Mouse (Mus musculus): ENCODE data around the gene Gm45717. TPM values are rescaled to one million over a fixed set of nuclear protein-coding genes. Genes with fewer than 3 reads are reported as not detected.
A peak's percentile ranks its signal among the peaks of the same experiment; 100 is the strongest.

The Gm45717 gene
- total RNA-seq, 2 experiments from 2014 or later = not detected

DNA sequence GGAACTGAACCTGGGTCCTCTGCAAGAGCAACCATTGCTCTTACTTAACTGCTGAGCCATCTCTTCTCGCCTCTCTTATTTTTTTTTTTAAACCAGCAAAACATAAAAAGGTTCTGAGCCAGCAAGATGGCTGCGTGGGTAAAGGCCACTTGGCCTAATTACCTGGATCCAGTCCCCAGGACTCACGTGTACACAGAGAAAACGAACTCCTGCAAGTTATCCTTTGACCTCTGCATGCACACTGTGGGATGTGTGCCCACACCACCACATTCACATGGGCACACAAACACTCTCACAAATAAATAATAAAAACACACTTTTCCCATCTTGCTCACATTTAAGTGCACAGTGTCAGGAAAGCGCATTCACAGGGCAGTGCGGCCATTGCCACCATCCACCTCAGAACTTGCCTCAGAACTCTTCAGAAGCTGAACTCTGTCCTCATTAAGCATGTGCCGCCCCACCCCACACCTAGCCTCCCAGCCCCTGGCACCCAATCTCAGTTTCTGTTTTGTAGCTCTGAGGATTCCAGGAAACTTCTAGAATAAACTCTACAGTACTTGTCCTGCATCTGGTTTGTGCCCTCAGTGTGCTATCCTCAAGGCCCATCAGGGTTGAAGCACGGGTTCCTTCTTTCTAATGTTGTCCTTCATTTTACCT lies 41.6 kb downstream of the Gm45717 start:
- intact Hi-C loops (cut with DNase I) = no loop called here
- DNase-seq (ENCODE audit: low spot score in 2 of 2) = no peak

DNA sequence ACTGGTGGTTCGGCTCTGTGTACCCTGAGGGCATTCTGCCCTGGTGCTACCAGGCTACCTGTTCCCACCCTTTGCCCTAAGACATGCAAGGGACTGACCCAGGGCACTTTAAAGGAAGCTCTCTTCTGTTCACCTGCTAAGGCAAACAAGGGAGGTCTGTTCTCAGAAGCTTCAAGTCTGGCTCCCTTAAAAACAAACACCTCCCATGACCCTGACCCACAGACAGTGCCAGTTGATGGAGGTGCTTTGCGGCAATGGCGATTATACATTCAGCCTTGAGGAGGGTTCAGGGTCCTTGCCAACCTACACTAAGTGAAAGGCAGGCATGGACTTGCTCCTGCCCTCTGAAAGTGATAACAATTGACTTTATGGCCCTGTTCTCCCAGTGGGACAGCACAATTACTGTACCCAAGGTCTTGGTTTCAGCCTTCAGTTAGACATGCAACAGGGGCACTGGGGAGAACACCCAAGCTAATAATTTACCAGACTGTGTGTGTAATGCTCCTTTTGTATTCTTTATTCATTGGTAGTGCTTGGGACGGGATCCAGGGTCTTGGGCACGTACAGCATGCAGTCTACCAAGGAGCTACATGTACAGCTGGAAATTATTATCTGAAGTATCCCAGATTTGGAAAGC lies 42.8 kb downstream of the Gm45717 start:
- intact Hi-C loops (cut with DNase I) = no loop called here
- DNase-seq (ENCODE audit: low spot score in 2 of 2) = no peak

DNA sequence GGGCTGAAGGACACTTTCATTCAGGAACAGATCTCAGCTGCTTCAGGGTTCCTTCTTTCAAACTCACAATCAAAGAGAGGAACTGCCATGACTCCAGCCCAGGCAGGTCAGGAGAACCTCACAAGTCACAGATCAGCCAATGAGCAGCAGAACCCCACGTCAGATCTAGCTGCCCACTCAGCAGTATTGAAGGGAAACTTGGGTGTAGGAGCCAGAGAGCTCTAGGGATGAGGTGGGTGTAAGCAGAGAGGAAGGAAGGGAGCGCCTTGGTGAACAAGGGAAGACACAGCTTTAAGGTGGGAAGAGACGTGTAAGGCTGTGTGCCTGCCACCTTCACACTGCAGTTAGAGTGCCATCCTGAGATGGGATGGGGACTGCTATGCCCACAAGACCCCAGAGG lies 43.4 kb downstream of the Gm45717 start:
- DNase-seq (ENCODE audit: low spot score in 2 of 2) = peak in 1 of 2 experiments; percentile 29
- intact Hi-C loops (cut with DNase I) = no loop called here

DNA sequence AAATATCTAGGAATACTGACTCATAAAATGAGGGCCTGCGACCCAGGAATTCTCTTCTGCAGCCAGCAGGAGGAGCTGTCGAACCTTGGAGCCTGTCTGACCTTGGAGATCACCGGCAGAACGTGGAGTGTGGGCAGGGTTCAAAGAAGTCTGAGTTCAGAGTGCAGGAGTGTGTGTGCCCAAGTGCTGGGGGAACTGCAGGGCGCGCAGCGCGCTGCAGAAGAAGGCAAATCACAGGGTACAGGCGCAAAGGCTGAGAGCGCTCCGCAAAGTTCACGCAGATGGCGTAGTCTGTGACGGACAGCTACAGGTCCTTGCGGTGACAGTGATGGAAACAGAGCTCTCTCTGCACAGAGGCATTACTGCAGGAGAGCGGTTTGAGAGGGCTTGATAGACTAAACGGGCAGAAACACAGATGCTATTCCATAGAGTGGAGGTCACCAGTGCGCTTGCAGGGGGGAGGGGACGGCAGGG lies 47.1 kb downstream of the Gm45717 start:
- DNase-seq (ENCODE audit: low spot score in 2 of 2) = peak in 1 of 2 experiments; percentile 74
- intact Hi-C loops (cut with DNase I) = loop anchor here (1.0 to 10.0 kb wide), 2 partner anchors 140 to 266 kb away; partner anchors contain the start of gene Rnh1

DNA sequence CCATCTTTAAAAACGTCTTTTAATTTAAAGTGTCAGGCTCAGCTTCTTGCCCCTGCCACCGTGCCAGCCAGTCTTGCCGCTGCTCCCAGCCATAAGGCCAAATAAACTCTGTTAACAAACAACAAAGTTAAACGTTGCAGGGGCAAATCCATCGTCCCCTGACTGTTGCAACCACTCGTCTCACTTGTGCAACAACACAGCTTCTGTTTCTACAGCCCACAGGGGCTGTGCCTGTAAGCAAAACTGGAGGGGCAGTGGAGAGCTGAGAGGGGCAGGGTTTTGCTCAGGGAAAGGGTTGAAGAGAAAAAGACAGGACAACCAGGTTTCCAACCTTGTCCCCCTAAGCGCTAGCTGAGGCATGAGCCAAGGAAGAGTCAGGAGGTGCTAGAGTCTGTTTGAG lies 47.6 kb downstream of the Gm45717 start:
- DNase-seq (ENCODE audit: low spot score in 2 of 2) = no peak
- intact Hi-C loops (cut with DNase I) = loop anchor here (1.0 to 10.0 kb wide), 2 partner anchors 140 to 267 kb away; partner anchors contain the start of gene Rnh1

DNA sequence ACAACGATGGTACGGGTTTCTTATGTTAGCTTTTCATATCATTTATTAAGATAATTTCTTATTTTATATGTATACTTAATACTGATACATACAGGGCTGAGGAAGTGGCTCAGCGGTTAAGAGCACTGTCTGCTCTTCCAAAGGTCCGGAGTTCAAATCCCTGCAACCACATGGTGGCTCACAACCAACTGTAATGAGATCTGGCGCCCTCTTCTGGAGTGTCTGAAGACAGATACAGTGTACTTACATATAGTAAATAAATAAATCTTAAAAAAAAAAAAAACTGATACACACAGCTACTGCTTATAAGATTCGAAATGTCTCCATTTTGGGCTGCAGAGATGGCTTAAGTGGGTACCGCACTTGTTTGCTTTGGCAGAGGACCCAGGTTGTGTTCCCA lies 48.0 kb downstream of the Gm45717 start:
- DNase-seq (ENCODE audit: low spot score in 2 of 2) = no peak
- intact Hi-C loops (cut with DNase I) = loop anchor here (1.0 to 10.0 kb wide), 2 partner anchors 141 to 267 kb away; partner anchors contain the start of gene Rnh1

DNA sequence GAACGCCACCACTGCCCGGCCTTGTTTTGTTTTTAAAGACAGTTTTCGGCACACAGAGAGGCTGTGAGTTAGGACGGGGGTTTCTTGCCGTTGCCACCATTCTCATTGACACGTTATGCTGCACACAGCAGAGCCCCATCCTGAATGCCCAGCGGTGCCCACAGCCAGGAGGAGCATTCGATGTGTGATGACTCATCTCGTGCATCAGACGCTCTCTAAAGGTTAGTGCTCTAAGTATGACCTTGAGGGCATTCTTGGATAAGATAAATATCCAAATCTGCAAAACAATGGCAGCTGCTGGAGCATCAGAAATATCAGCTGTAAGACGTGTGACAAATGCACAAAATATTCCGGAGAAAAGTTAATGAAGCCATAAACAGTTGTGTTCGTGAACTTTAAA lies 48.6 kb downstream of the Gm45717 start:
- intact Hi-C loops (cut with DNase I) = loop anchor here (10.0 kb wide), 1 partner anchor 268 kb away; the partner anchor contains the start of gene Rnh1
- no peak for DNase-seq (ENCODE audit: low spot score in 2 of 2)

DNA sequence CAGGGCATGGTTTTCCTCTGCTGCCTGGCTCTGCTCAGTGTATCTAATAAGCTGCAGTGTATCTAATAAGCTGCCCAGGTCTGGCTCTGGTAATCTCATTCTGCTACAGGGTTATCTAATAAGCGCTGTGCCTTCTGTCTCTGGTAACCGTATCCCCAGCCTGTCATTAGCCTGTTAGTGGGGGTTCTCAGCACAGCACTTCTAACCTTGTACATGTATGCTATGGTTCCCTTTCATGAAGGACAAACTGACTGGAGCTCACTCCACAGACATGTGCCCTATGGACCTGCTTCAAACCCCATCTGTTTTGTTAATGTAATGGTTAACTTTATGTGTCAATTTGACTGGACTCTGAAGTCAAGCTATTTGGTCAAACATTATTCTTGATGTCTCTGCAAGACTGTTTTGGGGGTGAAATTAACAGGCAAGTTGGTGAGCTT lies 50.1 kb downstream of the Gm45717 start:
- DNase-seq (ENCODE audit: low spot score in 2 of 2) = no peak
- intact Hi-C loops (cut with DNase I) = loop anchor here (10.0 kb wide), 1 partner anchor 269 kb away; the partner anchor contains the start of gene Rnh1

DNA sequence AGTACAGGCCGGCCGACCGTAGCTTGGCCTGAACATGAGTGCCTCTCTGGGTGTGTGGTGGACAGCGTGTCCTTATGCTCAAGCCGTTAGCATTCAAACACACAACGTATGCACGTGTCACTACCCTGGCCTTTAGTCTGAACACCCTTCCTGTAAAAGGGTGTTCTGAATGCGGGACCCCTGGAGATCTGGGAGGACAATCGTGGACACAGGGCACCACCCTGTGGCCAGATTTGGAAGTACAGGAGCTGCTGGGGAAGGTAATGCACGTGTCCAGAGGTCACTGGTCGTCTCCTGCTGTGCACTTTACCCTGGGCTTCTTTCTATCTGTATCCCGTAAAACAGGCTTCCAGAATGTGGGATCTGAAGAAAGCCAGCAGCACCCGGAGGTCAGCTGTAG lies 52.5 kb downstream of the Gm45717 start:
- intact Hi-C loops (cut with DNase I) = loop anchor here (1.0 to 10.0 kb wide), 3 partner anchors 58 to 826 kb away; partner anchors contain the start of genes Rnh1 and Scgb1c1
- DNase-seq (ENCODE audit: low spot score in 2 of 2) = peak; percentile 78 to 80

DNA sequence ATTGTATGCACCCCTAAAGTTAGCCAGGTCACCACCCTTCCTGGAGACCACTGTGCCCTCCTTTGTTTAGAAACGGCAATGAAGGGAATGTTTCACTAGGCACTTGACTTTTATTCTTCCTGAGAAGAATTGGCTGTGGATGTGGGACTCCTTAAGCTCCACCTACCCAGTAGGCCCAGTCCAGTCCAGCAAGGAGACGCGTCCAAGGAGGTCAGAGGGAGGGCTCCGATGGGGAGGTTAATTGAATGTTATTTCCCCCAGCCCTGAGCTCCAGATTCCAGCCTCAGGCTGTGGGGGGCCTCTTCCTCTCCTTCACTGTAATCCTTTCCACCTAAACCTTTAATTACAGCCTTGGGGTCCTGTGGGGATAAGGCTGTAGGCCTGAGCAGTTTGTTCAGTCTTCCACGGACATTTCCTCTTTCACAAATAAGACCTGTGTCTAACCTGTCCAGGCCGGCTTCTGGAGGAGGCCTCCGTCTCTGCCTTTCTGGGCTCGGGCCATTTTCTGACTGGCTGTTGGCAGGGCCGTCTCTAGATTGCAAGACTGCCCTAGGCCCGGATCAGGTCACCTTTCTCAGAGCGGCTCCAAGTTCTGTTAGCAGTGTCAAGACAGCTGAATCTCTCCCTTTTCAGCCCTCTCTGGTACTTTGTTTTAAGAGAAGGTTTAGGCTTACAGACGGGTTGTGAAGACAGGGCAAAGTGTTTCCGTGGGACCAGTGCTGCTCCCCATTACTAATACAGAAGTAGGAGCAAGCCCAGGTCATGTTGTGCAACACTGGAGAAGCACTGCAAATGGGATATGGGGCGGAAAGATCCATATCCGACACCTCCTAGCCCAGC lies 53.5 kb downstream of the Gm45717 start:
- intact Hi-C loops (cut with DNase I) = loop anchor here (5.0 to 10.0 kb wide), 2 partner anchors 273 to 825 kb away; partner anchors contain the start of gene Rnh1

DNA sequence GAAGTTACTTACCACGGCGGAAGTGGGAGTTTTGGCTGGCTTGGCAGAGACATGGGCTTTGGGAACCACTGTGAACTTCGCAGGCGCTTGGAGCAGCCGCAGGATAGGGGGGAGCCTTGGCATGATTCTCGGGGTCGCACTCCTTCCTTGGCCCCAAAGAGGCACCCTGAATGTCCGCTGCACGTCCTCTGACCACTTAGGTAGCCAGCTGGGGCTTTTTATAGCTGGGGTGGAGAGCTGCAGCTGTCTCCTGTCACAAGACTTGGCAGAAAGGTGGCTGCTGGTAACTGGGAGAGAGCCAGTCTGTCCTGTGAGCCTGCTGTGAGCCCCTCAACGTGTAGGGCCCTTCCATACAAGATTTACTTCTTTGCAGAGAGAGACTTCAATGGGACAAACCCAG lies 55.5 kb downstream of the Gm45717 start, which contains the start of gene Cox8b:
Cox8b (minus strand) TSS at position 227 of the 400 bp plus-strand sequence.
- no peak for DNase-seq (ENCODE audit: low spot score in 2 of 2)
- intact Hi-C loops (cut with DNase I) = loop anchor here (5.0 to 10.0 kb wide), 2 partner anchors 275 to 823 kb away; partner anchors contain the start of gene Rnh1

More for the DNA sequence above, 53.5 kb downstream of the Gm45717 start:
- no peak for DNase-seq (ENCODE audit: low spot score in 2 of 2)

Other genes starting within 250 kb of the Gm45717 start
- not detected for gene Cyp2e1, start 192.2 kb downstream of the Gm45717 start, total RNA-seq (2021)
- under 1 TPM; 0.24 to 0.38 TPM for gene Syce1, start 168.1 kb downstream of the Gm45717 start, total RNA-seq (2021)
- 10 to 100 TPM; 15.3 to 16.3 TPM for gene Zfp941, start 133.8 kb downstream of the Gm45717 start, total RNA-seq (2021)
- 1 to 10 TPM; 1.1 to 1.5 TPM for gene Urah, start 120.9 kb downstream of the Gm45717 start, total RNA-seq (2021)
- not detected for gene Scgb1c1, start 110.4 kb downstream of the Gm45717 start, total RNA-seq (2021)
- not detected for gene Odf3, start 108.1 kb downstream of the Gm45717 start, total RNA-seq (2021)
- gene Gm45785, start 99.6 kb downstream of the Gm45717 start, total RNA-seq (2021) = under 1 TPM; 0.93 to 0.99 TPM
- gene Ric8a, start 99.0 kb downstream of the Gm45717 start, total RNA-seq (2021) = 10 to 100 TPM; 77.1 to 81.7 TPM
- gene Bet1l, start 98.4 kb downstream of the Gm45717 start, total RNA-seq (2021) = 10 to 100 TPM; 25.4 to 27.2 TPM
- 100 to 1,000 TPM; 128 to 133 TPM for gene Psmd13, start 74.0 kb downstream of the Gm45717 start, total RNA-seq (2021)
- gene Sirt3, start 73.6 kb downstream of the Gm45717 start, total RNA-seq (2021) = 10 to 100 TPM; 66.2 to 67.2 TPM
- gene Cox8b, start 55.5 kb downstream of the Gm45717 start, total RNA-seq (2021) = 1 to 10 TPM in 1 of 2 experiments, not detected in 1; 1.6 TPM
- under 1 TPM; 0.36 to 0.37 TPM for gene Nlrp6, start 35.0 kb downstream of the Gm45717 start, total RNA-seq (2021)
- gene Pgghg, start 14.5 kb downstream of the Gm45717 start, total RNA-seq (2021) = 1 to 10 TPM; 3.8 to 3.9 TPM
- not detected for gene Ifitm5, start 5.6 kb downstream of the Gm45717 start, total RNA-seq (2021)
- 10 to 100 TPM; 11.5 to 15.0 TPM for gene Ifitm2, start 50 bp upstream of the Gm45717 start, total RNA-seq (2021)
- 1 to 10 TPM; 4.7 to 4.9 TPM for gene Ifitm1, start 11.3 kb upstream of the Gm45717 start, total RNA-seq (2021)
- 10 to 100 TPM in 1 of 2 experiments, 1 to 10 TPM in 1; 9.1 to 10.3 TPM for gene Ifitm3, start 54.8 kb upstream of the Gm45717 start, total RNA-seq (2021)
- gene Ifitm6, start 62.0 kb upstream of the Gm45717 start, total RNA-seq (2021) = not detected
- gene Gm17387, start 73.2 kb upstream of the Gm45717 start, total RNA-seq (2021) = not detected
- 10 to 100 TPM; 92.9 to 93.9 TPM for gene B4galnt4, start 105.2 kb upstream of the Gm45717 start, total RNA-seq (2021)
- gene Pkp3, start 122.3 kb upstream of the Gm45717 start, total RNA-seq (2021) = under 1 TPM in 1 of 2 experiments, not detected in 1; 0.55 TPM
- 1 to 10 TPM; 2.5 to 2.6 TPM for gene Sigirr, start 144.6 kb upstream of the Gm45717 start, total RNA-seq (2021)
- gene Ano9, start 161.9 kb upstream of the Gm45717 start, total RNA-seq (2021) = not detected
- gene Ptdss2, start 166.4 kb upstream of the Gm45717 start, total RNA-seq (2021) = 10 to 100 TPM; 52.9 to 65.6 TPM
- gene Rnh1, start 216.9 kb upstream of the Gm45717 start, total RNA-seq (2021) = 10 to 100 TPM; 25.8 to 25.9 TPM
- gene Hras, start 238.1 kb upstream of the Gm45717 start, total RNA-seq (2021) = 100 to 1,000 TPM; 249 to 272 TPM
- gene Lrrc56, start 238.2 kb upstream of the Gm45717 start, total RNA-seq (2021) = 1 to 10 TPM; 3.6 to 4.5 TPM

Data from left cerebral cortex, postnatal 14 days (tissue).